Mouse (Mus musculus) layer of hippocampus, postnatal 25 days (tissue): ENCODE results near the gene Ano2. TPM values are rescaled to one million over a fixed set of nuclear protein-coding genes. Genes with fewer than 3 reads are reported as not detected.
A peak's percentile ranks its signal among the peaks of the same experiment; 100 is the strongest.

ENCODE experiments used
- DNase-seq, 2 experiments: peaks; one replicate each; pipeline ENCODE4 v3.0.0; 2022; ENCODE audit warnings: mixed read lengths in 2 of 2, low spot score in 1 of 2; ENCODE audit errors: extremely low spot score in 1 of 2
- total RNA-seq, 2 experiments: library from RNA; stranded (reverse); gene quantifications; 2 replicates each; pipeline ENCODE4 v1.2.3; 2021

Gene Ano2
- total RNA-seq, 2 experiments from 2014 or later = 5.1 to 5.5 TPM

GRCm38 (mm10) chr6:125737511-125738285, 47.5 kb downstream of the Ano2 start:
- DNase-seq = peak in 1 of 2 experiments; percentile 13

GRCm38 (mm10) chr6:125743203-125744100, 53.2 kb downstream of the Ano2 start:
- DNase-seq = no peak

GRCm38 (mm10) chr6:125747322-125747930, 57.2 kb downstream of the Ano2 start:
- no peak for DNase-seq

- no peak for DNase-seq
These were observed 58.4 kb downstream of the Ano2 start for GRCm38 (mm10) chr6:125748646-125749045.

GRCm38 (mm10) chr6:125762851-125763519, 72.8 kb downstream of the Ano2 start:
- no peak for DNase-seq

- no peak for DNase-seq
These were observed 83.0 kb downstream of the Ano2 start for GRCm38 (mm10) chr6:125773256-125773655.

GRCm38 (mm10) chr6:125776291-125776690, 86.1 kb downstream of the Ano2 start:
- peak in 1 of 2 experiments; percentile 9 for DNase-seq

- DNase-seq = no peak
These were observed 112.7 kb downstream of the Ano2 start for GRCm38 (mm10) chr6:125802954-125803353.

- no peak for DNase-seq
These were observed 113.3 kb downstream of the Ano2 start for GRCm38 (mm10) chr6:125803364-125804011.

GRCm38 (mm10) chr6:125808996-125809649, 118.9 kb downstream of the Ano2 start:
- DNase-seq = no peak

- no peak for DNase-seq
These were observed 121.2 kb downstream of the Ano2 start for GRCm38 (mm10) chr6:125811395-125811794.

GRCm38 (mm10) chr6:125838121-125838520, 147.9 kb downstream of the Ano2 start:
- no peak for DNase-seq

GRCm38 (mm10) chr6:125841284-125841683, 151.1 kb downstream of the Ano2 start:
- DNase-seq = no peak

GRCm38 (mm10) chr6:125851196-125851595, 161.0 kb downstream of the Ano2 start:
- DNase-seq = no peak

GRCm38 (mm10) chr6:125858294-125858693, 168.1 kb downstream of the Ano2 start:
- no peak for DNase-seq

- peak in 1 of 2 experiments; percentile 61 for DNase-seq
These were observed 178.3 kb downstream of the Ano2 start for GRCm38 (mm10) chr6:125868516-125868915.

GRCm38 (mm10) chr6:125871482-125871881, 181.3 kb downstream of the Ano2 start:
- no peak for DNase-seq

- DNase-seq = no peak
These were observed 184.5 kb downstream of the Ano2 start for GRCm38 (mm10) chr6:125874742-125875141.

- no peak for DNase-seq
These were observed 186.7 kb downstream of the Ano2 start for GRCm38 (mm10) chr6:125876884-125877283.
